Mouse (Mus musculus) lung, postnatal 14 days (tissue): ENCODE data around the gene Utrn.
"Not testable (repeated sequence)": the region's sequence is repeated elsewhere in the genome, so short reads cannot be mapped to it uniquely, and the experiment has no call there.

ENCODE experiments used
- DNase-seq: peaks from one replicate; pipeline ENCODE4 v3.0.0; 2021

Gene Utrn

DNA sequence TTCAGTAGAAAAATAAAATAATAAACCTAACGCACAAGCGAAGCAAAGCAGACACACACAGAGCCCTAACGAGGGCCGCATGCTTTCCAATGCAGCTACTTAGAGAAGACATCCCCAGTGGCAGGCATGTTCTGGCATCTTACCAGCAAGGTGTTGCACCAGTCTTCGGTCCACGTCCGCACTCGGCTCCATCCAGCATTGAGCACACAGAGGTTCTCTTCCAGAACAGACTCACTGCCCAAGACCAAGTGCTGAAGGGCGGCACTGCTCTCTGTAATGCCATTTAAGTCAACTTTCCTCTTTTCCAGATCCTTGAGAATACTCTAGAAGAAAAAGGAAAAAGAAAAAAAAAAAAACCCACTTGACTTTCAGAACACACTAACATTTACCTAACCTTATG lies 197.6 kb downstream of the Utrn start:
- DNase-seq = no peak

DNA sequence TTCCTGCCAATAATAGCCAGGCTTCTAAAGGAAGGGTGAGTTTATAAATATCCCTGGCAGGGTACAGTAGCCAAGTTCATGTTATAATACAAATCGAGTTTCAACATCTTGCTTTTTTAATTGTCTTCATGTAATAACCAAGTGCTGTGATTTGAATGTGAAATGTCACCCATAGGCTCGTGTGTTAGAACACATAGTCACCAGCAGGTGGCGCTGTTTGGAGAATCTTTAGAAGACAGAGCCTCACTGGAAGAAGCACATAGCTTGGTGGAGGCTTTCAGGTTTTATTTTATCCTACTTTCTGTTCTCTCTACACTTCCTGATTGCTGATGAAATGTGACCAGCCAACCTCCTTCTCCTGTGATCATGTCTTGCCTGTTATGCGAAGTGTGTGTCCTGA lies 207.1 kb downstream of the Utrn start:
- DNase-seq = no peak

GRCm38 (mm10) chr10:12658023-12658744 lies 211.0 kb downstream of the Utrn start:
- peak; percentile 39 for DNase-seq

DNA sequence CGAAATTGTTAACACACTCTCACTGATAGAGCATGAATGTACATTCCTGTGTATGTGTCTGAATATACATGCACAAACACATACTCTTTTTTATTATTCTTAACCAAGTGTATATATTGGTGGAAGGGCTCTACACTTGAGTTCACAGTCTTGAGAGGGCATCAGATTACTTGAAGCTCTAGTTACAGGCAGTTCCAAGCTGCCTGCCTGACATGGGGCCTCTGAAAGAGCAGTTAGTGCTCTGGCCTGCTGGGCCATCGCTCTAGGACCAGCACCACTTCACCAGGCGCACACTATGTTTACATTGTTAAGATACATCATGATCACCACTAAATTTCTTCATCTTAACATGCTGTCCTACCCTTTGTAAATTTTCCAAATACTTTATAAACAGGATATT lies 216.2 kb downstream of the Utrn start:
- DNase-seq = no peak

GRCm38 (mm10) chr10:12646119-12646518 lies 223.0 kb downstream of the Utrn start:
- DNase-seq = no peak

DNA sequence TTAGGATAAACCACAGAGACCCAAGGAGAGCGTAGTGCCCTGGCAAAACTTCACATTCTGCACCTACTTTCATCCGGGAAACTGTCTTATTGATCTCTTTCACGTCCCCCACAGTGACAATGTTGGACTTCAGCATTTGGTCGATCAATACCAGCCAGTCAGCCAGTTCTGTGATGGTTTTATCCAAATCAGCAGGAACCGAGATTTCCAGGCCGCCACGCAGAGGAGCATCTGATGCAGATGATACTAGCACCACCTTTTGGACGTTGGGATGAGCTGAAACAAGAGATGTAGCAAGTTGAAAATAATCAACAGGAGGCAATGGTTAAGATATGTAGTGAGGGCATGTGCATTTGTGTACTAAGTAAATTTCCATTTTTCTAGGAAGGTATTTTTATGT lies 225.8 kb downstream of the Utrn start:
- DNase-seq = no peak

DNA sequence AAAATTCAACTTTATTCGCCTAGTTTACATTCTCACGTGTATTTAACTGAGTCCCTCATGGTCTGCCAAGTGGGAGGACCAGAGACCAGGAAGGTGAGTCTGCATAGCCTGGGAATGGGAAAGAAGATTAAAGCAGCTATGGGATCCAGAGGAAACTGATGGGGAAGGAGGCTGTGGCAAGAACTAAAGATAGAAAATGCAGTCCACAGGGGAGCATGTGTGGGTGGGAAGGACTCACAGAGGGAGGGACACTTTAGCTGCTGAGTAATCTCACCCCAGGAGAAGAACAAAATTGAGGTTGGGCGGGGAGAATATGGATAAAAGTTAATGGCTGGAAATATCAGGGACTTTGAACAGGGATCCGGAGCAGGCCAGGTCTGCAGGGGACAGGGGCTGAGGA lies 229.5 kb downstream of the Utrn start:
- DNase-seq = no peak

GRCm38 (mm10) chr10:12633965-12634364 lies 235.2 kb downstream of the Utrn start:
- no peak for DNase-seq

DNA sequence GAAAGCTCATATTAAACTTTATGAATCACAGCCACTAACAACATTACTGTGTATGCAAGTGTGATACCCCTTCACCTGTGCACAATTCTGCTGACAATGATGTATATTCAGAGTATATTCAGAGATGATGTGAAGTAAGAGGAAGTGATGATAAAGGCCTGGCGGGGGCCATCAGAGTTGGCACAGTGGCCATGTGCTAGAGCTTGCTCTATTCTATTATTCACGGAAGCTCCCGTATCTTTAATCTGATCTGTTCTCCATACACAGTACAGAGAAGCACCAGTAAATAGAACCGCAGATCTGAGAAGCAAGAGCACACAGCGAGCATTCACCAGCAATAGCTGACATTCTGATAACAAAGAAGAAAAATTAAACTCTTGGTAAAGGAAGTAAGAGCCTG lies 238.2 kb downstream of the Utrn start:
- no peak for DNase-seq

GRCm38 (mm10) chr10:12618397-12618796 lies 250.8 kb downstream of the Utrn start:
- no peak for DNase-seq

DNA sequence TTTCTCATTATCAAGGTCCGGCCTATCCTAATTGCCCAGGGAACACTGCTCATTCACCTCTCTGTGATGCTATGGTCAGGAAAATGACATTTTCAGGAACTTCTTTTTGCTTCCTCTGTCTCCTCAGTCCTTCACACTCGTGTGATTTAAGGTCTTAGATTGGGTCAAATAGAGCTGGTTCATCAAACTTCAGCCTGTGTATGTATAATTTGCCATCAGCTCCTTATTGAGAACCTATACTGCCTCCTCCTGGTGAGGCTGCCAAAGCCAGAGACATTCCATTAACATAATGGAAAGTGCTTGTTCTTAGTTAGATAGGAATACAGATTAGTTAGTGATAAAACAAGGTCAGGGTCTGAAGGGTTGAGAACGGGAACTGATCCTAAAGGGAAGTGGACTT lies 253.4 kb downstream of the Utrn start:
- no peak for DNase-seq

- DNase-seq = no peak
Measured at GRCm38 (mm10) chr10:12614465-12615199, 254.5 kb downstream of the Utrn start.

- DNase-seq = peak; percentile 50
Measured at GRCm38 (mm10) chr10:12612235-12612863, 256.8 kb downstream of the Utrn start.

DNA sequence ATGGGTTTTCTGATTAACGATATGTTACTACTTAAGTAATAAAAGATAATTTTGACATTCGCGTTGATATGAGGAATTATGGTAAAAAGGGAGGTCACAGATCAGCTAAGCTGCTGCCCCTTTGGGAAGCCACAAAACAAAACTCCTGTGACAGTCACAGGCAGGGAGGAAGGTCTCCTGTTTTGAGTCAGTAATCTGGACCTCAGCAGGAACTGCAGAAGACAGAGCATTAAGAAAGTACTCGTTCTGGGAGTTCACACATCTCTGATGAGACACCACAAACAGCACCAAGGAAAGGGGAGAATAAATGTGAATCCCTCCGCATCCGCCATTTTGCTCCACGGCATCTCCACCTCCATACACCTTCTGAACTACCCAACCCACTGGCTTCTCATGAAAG lies 259.3 kb downstream of the Utrn start:
- DNase-seq = no peak

DNA sequence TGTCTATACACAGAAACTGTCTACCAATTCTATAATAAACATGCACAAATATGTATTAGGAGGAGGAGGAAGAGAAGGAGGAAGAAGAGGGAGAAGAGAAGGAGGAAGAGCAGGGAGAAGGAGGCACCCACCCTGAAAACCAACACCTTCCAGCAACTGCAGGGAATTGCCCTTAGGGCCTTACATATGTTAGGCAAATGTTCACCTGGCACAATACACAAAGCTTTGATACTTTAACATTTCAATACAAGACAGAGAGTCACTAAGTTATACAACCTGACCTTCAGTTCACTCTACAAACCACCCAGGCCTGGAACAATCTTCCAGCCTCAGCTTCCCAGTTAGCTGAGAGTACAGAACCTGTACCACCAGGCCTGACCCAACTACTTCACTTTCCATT lies 260.5 kb downstream of the Utrn start:
- no peak for DNase-seq

GRCm38 (mm10) chr10:12607180-12607579 lies 262.0 kb downstream of the Utrn start:
- DNase-seq = not testable (repeated sequence)

- DNase-seq = no peak
Measured at GRCm38 (mm10) chr10:12595379-12595778, 273.8 kb downstream of the Utrn start.

DNA sequence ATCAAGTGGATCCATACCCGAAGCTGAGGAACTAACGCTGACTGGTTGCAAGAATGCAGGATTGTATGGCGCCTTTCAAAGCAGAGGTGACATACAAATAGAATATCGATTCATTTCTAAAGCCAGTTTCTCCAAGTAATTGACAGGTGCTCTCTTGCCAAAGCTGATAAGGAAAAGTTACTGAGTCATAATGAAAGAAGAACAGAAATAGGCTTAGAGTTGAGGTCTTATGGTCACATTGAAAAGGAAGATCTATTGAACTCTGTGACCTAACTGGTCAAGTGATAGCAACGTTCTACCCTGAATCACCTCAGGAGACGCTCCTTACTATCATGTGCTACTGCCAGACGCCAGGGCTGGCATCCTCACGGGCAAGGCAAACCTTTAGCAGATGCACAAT lies 274.2 kb downstream of the Utrn start:
- no peak for DNase-seq

DNA sequence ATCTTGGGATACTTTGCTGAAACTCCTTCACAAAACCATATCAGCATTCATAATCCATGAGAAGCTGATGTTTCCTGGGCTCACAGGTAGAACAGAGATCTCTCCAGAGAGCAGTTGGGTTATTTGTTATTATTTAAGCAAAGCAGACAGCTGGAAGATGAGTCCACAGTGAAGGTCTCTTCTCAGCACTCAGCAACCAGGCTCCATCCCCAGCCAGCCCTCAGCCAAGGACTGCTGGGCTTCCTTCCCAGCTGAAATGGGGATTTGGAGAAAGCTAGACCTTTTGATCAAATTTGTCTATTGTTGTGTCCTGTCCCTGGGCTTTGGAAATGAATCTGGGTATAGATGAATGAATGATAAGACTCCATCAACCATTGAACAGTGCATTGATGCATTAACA lies 276.1 kb downstream of the Utrn start:
- no peak for DNase-seq

DNA sequence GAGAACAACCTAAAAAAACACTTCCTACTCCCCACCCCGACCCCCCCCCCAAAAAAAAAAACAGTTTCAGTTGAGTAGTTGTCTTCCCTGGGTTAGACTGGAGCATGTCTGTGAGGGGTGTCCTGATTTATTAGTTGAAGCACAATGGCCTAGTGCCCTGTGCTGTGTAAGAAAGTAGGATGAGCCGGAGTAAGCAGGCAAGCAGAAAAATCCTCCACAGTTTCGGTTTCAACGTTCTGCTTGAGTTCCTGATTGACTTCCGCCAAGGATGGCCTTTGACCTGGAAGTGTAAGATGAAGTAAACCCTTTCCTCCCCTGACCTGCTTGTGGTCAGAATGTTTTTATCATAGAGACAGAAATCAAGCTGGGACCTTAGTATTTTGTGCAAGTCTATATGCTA lies 277.2 kb downstream of the Utrn start:
- no peak for DNase-seq

DNA sequence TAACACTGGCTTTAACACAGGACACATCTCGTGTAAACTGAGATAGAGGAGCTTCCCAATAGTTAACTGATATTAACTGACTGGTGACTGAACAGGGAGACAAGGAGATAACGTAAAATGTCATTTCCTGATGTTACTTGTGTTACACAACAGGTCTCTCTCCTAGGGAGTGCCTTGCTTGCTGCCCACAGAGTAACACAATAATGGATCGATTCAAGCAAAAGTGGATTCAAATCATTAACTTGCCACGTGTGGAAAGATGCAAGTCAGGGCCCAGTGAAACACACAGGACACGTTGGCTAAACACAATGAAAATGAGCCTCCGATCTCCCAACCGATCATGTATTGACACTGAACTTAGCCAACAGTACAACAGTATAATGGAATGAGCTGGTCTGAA lies 281.1 kb downstream of the Utrn start:
- no peak for DNase-seq

- DNase-seq = no peak
Measured at GRCm38 (mm10) chr10:12587318-12587717, 281.8 kb downstream of the Utrn start.

DNA sequence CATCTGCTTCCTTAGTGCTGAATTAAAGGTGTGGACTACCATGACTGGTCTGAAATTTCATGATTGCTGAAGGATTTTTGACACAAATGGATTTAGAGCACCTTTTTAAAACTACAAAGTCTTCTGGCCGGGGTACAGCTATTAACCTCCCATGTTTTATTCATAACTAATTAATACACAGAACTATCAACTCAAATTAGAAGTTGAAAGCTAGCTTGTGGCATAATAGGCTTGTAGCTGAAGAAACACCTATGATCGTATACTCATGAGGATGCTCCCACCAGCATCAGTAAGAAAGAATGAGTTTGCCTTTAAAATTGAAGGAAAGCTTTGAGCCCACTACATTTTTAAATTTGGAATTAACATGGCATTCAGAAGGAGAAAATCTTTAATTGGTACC lies 282.3 kb downstream of the Utrn start:
- no peak for DNase-seq

GRCm38 (mm10) chr10:12586200-12586599 lies 283.0 kb downstream of the Utrn start:
- no peak for DNase-seq
